Mouse (Mus musculus) heart, postnatal 0 days (tissue): ENCODE measurements around the gene Clec16a.

Experiments used
- CTCF ChIP-seq: IDR thresholded peaks from 2 replicates; pipeline ENCODE4 v1.5.1; 2016; ENCODE audit warnings: antibody characterized with exemption, control low read depth, low read depth
- EP300 ChIP-seq: IDR thresholded peaks from 2 replicates; pipeline ENCODE4 v1.6.1; 2016; ENCODE audit warnings: antibody characterized with exemption, low read depth

DNA sequence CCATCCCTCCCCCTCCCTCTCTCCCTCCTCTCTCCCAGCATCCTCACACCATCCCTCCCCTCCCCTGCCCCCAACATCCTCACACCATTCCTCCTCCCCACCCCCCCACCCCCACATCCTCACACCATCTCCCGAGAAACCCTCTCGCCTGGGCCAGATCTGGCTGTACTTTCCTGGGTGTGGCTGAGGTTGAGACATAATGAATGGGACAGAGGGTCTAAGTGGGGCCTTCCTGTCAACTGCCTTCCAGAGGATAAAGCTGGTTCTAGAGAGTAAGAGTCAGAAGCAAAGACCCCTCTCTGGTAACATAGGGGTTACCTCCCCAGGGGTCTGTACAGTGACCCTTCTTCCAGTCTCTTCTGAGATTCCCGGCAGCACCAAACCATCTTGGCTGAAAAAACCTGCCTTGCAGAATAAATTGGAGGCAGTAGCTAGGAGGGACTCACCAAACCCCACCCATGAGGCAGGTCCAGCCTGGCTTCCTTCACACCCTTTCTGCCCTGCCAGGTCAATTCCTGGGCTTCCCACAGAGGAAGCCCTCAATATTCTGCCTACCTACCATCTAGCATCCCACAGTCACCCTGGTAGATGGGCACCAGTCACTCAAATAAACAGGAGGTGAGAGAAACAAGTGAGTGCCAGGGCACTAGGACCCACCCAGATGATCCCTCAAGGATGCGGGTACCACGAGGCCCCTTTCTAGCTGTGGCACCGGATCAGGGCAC is 218.6 kb downstream of the Clec16a start:
- TF ChIP-seq EP300: no peak
- TF ChIP-seq CTCF: no peak
